ENCODE assay signal across 26 mouse cellular contexts in the genomic region with DNA sequence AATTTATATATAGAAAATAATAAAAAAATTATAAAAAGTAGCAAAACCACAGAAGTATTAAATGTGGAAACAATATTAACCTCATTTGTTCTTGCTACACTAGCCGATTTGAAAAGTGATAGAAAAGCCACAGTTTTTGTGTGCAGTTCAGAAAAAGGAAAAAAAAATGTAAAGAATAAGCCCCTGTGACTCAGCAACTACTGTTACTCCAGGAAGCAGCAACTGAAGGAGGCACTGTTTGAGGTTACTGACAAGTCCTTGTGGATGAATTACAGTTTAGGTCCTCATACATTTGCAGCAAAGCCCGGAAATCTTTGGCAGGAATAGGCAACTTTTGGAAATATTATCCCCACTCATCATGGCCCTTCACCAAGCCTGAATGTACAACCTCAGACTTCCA. TPM values are rescaled to one million over a fixed set of nuclear protein-coding genes. Genes with fewer than 3 reads are reported as not detected.
DNase-seq lines count a peak whose midpoint lies in the region; ATAC-seq and TF ChIP-seq lines count a peak whose summit lies in the region.
"Had no signal": no experiment of that assay in that cellular context is flagged by ENCODE, and none has a peak within 500 bp of the region (broad histone marks: within the 10 kb centered on the region; RNA-seq: fewer than 3 reads in every experiment).

No protein-coding gene starts in this region.

- TF ChIP-seq POLR2A in MEL (IDR thresholded peaks at IDR 0.05; ENCODE audit: control insufficient read depth in 1 of 2, insufficient read depth in 1 of 2, low read depth in 1 of 2, low read length in 2 of 2, poor library complexity in 1 of 2), result no peak

- H3K9me3 ChIP-seq in MEL (replicated peaks; ENCODE audit: insufficient read depth, low read length), result no peaks in the 10 kb centered on the region
- H3K9me3 ChIP-seq in hindbrain, embryonic 11.5 days (ENCODE audit: control insufficient read depth, low read length), result no peaks in the 10 kb centered on the region
- H3K9me3 ChIP-seq: G1E had no signal

- no peak overlapping the region for H3K27ac ChIP-seq in MEL (ENCODE audit: control insufficient read depth, low read depth, low read length)
- no peak overlapping the region for H3K27ac ChIP-seq in hindbrain, embryonic 11.5 days (ENCODE audit: low read depth, low read length)

- H3K79me2 ChIP-seq in MEL (ENCODE audit: control insufficient read depth, insufficient read depth, low read length, poor library complexity), result no peaks in the 10 kb centered on the region

- DNase-seq in 416B (ENCODE audit: low read depth), result peak; percentile 92
- DNase-seq in MEL (ENCODE audit: low read depth, low spot score), result peak; percentile 37
- DNase-seq in layer of hippocampus, postnatal 10 days (ENCODE audit: low spot score in 2 of 2), result no peak
- DNase-seq in hindbrain, embryonic 11.5 days (ENCODE audit: low spot score), result no peak
- DNase-seq: adrenal gland, adult 2 months; adrenal gland, adult 8-10 months; adrenal gland, postnatal 10 days; adrenal gland, postnatal 14 days; adrenal gland, postnatal 25 days; adrenal gland, postnatal 36 days; B cell, adult 2 months; cerebellum, adult 11 months; cerebellum, adult 11-12 months; cerebellum, adult 18-20 months; cerebellum, adult 2 months; cerebellum, adult 8-10 months had no signal

- ATAC-seq in hindbrain, embryonic 11.5 days (ENCODE audit: low FRiP score), result no peak
- ATAC-seq: activated CD4-positive, CD25-positive, alpha-beta regulatory T cell, adult 4 months; CD4-positive, CD25-positive, alpha-beta regulatory T cell, adult 4 months; Patski had no signal

- H3K4me3 ChIP-seq in MEL (ENCODE audit: control insufficient read depth in 1 of 2, insufficient read depth in 1 of 2, low read depth in 2 of 2, low read length in 2 of 2), result no peak overlapping the region
- no peak overlapping the region for H3K4me3 ChIP-seq in hindbrain, embryonic 11.5 days (ENCODE audit: low read depth, low read length)

- no peak for TF ChIP-seq RAD21 in MEL (IDR thresholded peaks at IDR 0.05; ENCODE audit: low read depth, low read length)

- no peak for TF ChIP-seq EP300 in MEL (IDR thresholded peaks at IDR 0.05; ENCODE audit: low read depth in 1 of 2, low read length in 2 of 2)

- H3K27me3 ChIP-seq in MEL (ENCODE audit: control insufficient read depth in 1 of 2, insufficient read depth in 2 of 2, low read length in 2 of 2), result no peaks in the 10 kb centered on the region
- H3K27me3 ChIP-seq in hindbrain, embryonic 11.5 days (ENCODE audit: control insufficient read depth, insufficient read depth, low read length), result no peaks in the 10 kb centered on the region
- H3K27me3 ChIP-seq: CH12.LX, Patski had no signal

- no peak overlapping the region for H3K9ac ChIP-seq in MEL (ENCODE audit: control insufficient read depth, low read depth, low read length, poor library complexity, severe bottlenecking)
- H3K9ac ChIP-seq in hindbrain, embryonic 11.5 days (ENCODE audit: low read depth, low read length), result no peak overlapping the region

- 87% methylated on average over 2 of the region's 2 CpGs for WGBS in hindbrain, embryonic 11.5 days

- no peaks in the 10 kb centered on the region for H3K36me3 ChIP-seq in MEL (ENCODE audit: control insufficient read depth in 1 of 2, insufficient read depth in 2 of 2, low read length in 2 of 2)
- H3K36me3 ChIP-seq in hindbrain, embryonic 11.5 days (ENCODE audit: control insufficient read depth, insufficient read depth, low read length), result no peaks in the 10 kb centered on the region
- H3K36me3 ChIP-seq: G1E had no signal

- TF ChIP-seq CTCF in MEL (IDR thresholded peaks at IDR 0.05 in 2 of 3, conservative IDR thresholded peaks at IDR 0.05 in 1 of 3; ENCODE audit: control insufficient read depth in 1 of 3, insufficient read depth in 1 of 3, low read depth in 2 of 3, low read length in 3 of 3, poor library complexity in 1 of 3, severe bottlenecking in 1 of 3), result no peak

- H3K4me1 ChIP-seq in MEL (ENCODE audit: control insufficient read depth in 1 of 2, insufficient read depth in 2 of 2, low read length in 2 of 2), result peaks cover 0 to 4% of the 10 kb centered on the region in 2 experiments; a peak in 2 of 4 replicates
- H3K4me1 ChIP-seq in hindbrain, embryonic 11.5 days (replicated peaks; ENCODE audit: control insufficient read depth, insufficient read depth, low read length), result no peaks in the 10 kb centered on the region

- no peak overlapping the region for H3K4me2 ChIP-seq in hindbrain, embryonic 11.5 days (replicated peaks; ENCODE audit: low read depth, low read length)

TF ChIP-seq in MEL, 35 proteins besides CTCF, POLR2A, EP300 and RAD21:
- TF ChIP-seq NRF1 (IDR thresholded peaks at IDR 0.05; ENCODE audit: insufficient read depth, low read depth, low read length, poor library complexity, severe bottlenecking) (no peak), JUND (IDR thresholded peaks at IDR 0.05; ENCODE audit: low read depth, low read length) (no peak), ZNF384 (IDR thresholded peaks at IDR 0.05; ENCODE audit: low read depth, low read length) (peak; percentile 72), ZMIZ1 (IDR thresholded peaks at IDR 0.05; ENCODE audit: low read depth, low read length) (no peak)

RNA-seq across cellular contexts. Expression of gene Olfr193, which starts 6.4 kb away (rescaled TPM):
- total RNA-seq in MEL (2012; rRNA removed), result not detected in 2 replicates
- polyA plus RNA-seq in MEL (2012; ENCODE audit: insufficient read depth in 1 of 2, insufficient read length in 2 of 2, low read depth in 1 of 2, low replicate concordance in 2 of 2, missing spikeins in 1 of 2), result not detected
- total RNA-seq in layer of hippocampus, postnatal 10 days (2021), result not detected
- polyA plus RNA-seq in hindbrain, embryonic 11.5 days (2014; fragmentation: Nextera tagmentation; extraction: Ambion mirVana), result not detected in 2 replicates
- total RNA-seq: adrenal gland, adult 18-20 months; adrenal gland, adult 2 months; adrenal gland, adult 8-10 months; adrenal gland, postnatal 10 days; adrenal gland, postnatal 14 days; adrenal gland, postnatal 25 days; adrenal gland, postnatal 36 days; adrenal gland, postnatal 4 days; CH12.LX; ES-E14 had no signal
- polyA plus RNA-seq: activated CD4-positive, CD25-positive, alpha-beta regulatory T cell, adult 4 months; adrenal gland, adult 2 months; brain, embryonic 14.5 days; C2C12; CD4-positive, CD25-positive, alpha-beta regulatory T cell, adult 4 months; cerebellum, adult 2 months; G1E; Patski had no signal

RNA-seq across cellular contexts. Expression of gene Olfr194, which starts 15.6 kb away (rescaled TPM):
- total RNA-seq in MEL (2012; rRNA removed), result not detected in 2 replicates
- not detected for polyA plus RNA-seq in MEL (2012; ENCODE audit: insufficient read depth in 1 of 2, insufficient read length in 2 of 2, low read depth in 1 of 2, low replicate concordance in 2 of 2, missing spikeins in 1 of 2)
- total RNA-seq in layer of hippocampus, postnatal 10 days (2021), result not detected
- not detected in 2 replicates for polyA plus RNA-seq in hindbrain, embryonic 11.5 days (2014; fragmentation: Nextera tagmentation; extraction: Ambion mirVana)
- total RNA-seq: adrenal gland, adult 18-20 months; adrenal gland, adult 2 months; adrenal gland, adult 8-10 months; adrenal gland, postnatal 10 days; adrenal gland, postnatal 14 days; adrenal gland, postnatal 25 days; adrenal gland, postnatal 36 days; adrenal gland, postnatal 4 days; CH12.LX; ES-E14 had no signal
- polyA plus RNA-seq: activated CD4-positive, CD25-positive, alpha-beta regulatory T cell, adult 4 months; adrenal gland, adult 2 months; brain, embryonic 14.5 days; C2C12; CD4-positive, CD25-positive, alpha-beta regulatory T cell, adult 4 months; cerebellum, adult 2 months; G1E; Patski had no signal

RNA-seq across cellular contexts. Expression of gene Olfr191, which starts 15.7 kb away (rescaled TPM):
- total RNA-seq in MEL (2012; rRNA removed), result not detected in 2 replicates
- under 1 TPM in 1 of 2 experiments, not detected in 1; 0.01 TPM for polyA plus RNA-seq in MEL (2012; ENCODE audit: insufficient read depth in 1 of 2, insufficient read length in 2 of 2, low read depth in 1 of 2, low replicate concordance in 2 of 2, missing spikeins in 1 of 2)
- total RNA-seq in layer of hippocampus, postnatal 10 days (2021), result not detected
- polyA plus RNA-seq in hindbrain, embryonic 11.5 days (2014; fragmentation: Nextera tagmentation; extraction: Ambion mirVana), result not detected in 2 replicates
- total RNA-seq: adrenal gland, adult 18-20 months; adrenal gland, adult 2 months; adrenal gland, adult 8-10 months; adrenal gland, postnatal 10 days; adrenal gland, postnatal 14 days; adrenal gland, postnatal 25 days; adrenal gland, postnatal 36 days; adrenal gland, postnatal 4 days; CH12.LX; ES-E14 had no signal
- polyA plus RNA-seq: activated CD4-positive, CD25-positive, alpha-beta regulatory T cell, adult 4 months; adrenal gland, adult 2 months; brain, embryonic 14.5 days; C2C12; CD4-positive, CD25-positive, alpha-beta regulatory T cell, adult 4 months; cerebellum, adult 2 months; G1E; Patski had no signal

RNA-seq across cellular contexts. Expression of gene Olfr190, which starts 27.5 kb away (rescaled TPM):
- not detected in 2 replicates for total RNA-seq in MEL (2012; rRNA removed)
- not detected for polyA plus RNA-seq in MEL (2012; ENCODE audit: insufficient read depth in 1 of 2, insufficient read length in 2 of 2, low read depth in 1 of 2, low replicate concordance in 2 of 2, missing spikeins in 1 of 2)
- not detected for total RNA-seq in layer of hippocampus, postnatal 10 days (2021)
- not detected in 2 replicates for polyA plus RNA-seq in hindbrain, embryonic 11.5 days (2014; fragmentation: Nextera tagmentation; extraction: Ambion mirVana)
- total RNA-seq: adrenal gland, adult 18-20 months; adrenal gland, adult 2 months; adrenal gland, adult 8-10 months; adrenal gland, postnatal 10 days; adrenal gland, postnatal 14 days; adrenal gland, postnatal 25 days; adrenal gland, postnatal 36 days; adrenal gland, postnatal 4 days; CH12.LX; ES-E14 had no signal
- polyA plus RNA-seq: activated CD4-positive, CD25-positive, alpha-beta regulatory T cell, adult 4 months; adrenal gland, adult 2 months; brain, embryonic 14.5 days; C2C12; cerebellum, adult 2 months; G1E; Patski had no signal

RNA-seq across cellular contexts. Expression of gene Olfr195, which starts 41.5 kb away (rescaled TPM):
- total RNA-seq in MEL (2012; rRNA removed), result 0.15 TPM in 1 of 2 replicates, not detected in the other
- polyA plus RNA-seq in MEL (2012; ENCODE audit: insufficient read depth in 1 of 2, insufficient read length in 2 of 2, low read depth in 1 of 2, low replicate concordance in 2 of 2, missing spikeins in 1 of 2), result not detected
- total RNA-seq in layer of hippocampus, postnatal 10 days (2021), result not detected
- not detected in 2 replicates for polyA plus RNA-seq in hindbrain, embryonic 11.5 days (2014; fragmentation: Nextera tagmentation; extraction: Ambion mirVana)
- total RNA-seq: adrenal gland, adult 18-20 months; adrenal gland, adult 2 months; adrenal gland, adult 8-10 months; adrenal gland, postnatal 10 days; adrenal gland, postnatal 14 days; adrenal gland, postnatal 25 days; adrenal gland, postnatal 36 days; adrenal gland, postnatal 4 days; CH12.LX; ES-E14 had no signal
- polyA plus RNA-seq: activated CD4-positive, CD25-positive, alpha-beta regulatory T cell, adult 4 months; adrenal gland, adult 2 months; brain, embryonic 14.5 days; C2C12; CD4-positive, CD25-positive, alpha-beta regulatory T cell, adult 4 months; cerebellum, adult 2 months; G1E; Patski had no signal

Comparison
In these comparisons a context has a peak if more than half of its experiments do, and no peak if none do; other contexts are left out.
1. DNase-seq: peak in 416B (single experiment) and MEL (single experiment); none in layer of hippocampus, postnatal 10 days (0 of 2) and hindbrain, embryonic 11.5 days (single experiment).